Mouse (Mus musculus): Measurements from ENCODE around the gene Ern1.

Ern1 gene

GRCm38 (mm10) chr11:106344910-106345309, 142.7 kb downstream of the Ern1 start:
- DNase-seq (ENCODE audit: low spot score in 2 of 2), result no peak

Data from spleen, postnatal 14 days (tissue).